Mouse (Mus musculus) intestine, embryonic 14.5 days (tissue): ENCODE results near the gene Ankrd33b. TPM values are rescaled to one million over a fixed set of nuclear protein-coding genes. Genes with fewer than 3 reads are reported as not detected.

ENCODE experiments used
- ATAC-seq: fragments of 200-750 bp; cut with Nextera tagmentation; replicated peaks from 2 replicates; pipeline ENCODE4 v1.8.0; 2017; ENCODE audit warnings: low read depth, moderate number of reproducible peaks, moderate TSS enrichment, moderate library complexity; ENCODE audit not compliant: low FRiP score, low TSS enrichment
- DNase-seq: peaks from one replicate; pipeline ENCODE4 v3.0.0-alpha.2; 2018; ENCODE audit warnings: low spot score
- H3K27ac ChIP-seq: fragments of 300-500 bp; sonication (generic); 2 replicates; pipeline ENCODE4 v1.5.1; 2014; ENCODE audit warnings: low read depth, mild to moderate bottlenecking, control low read depth
- H3K27me3 ChIP-seq: fragments of 300-500 bp; sonication (generic); replicated peaks from 2 replicates; pipeline ENCODE4 v1.6.1; 2014; ENCODE audit warnings: low read length, control low read depth; ENCODE audit not compliant: control insufficient read depth, insufficient read depth
- H3K36me3 ChIP-seq: fragments of 300-500 bp; sonication (generic); 2 replicates; pipeline ENCODE4 v1.6.1; 2014; ENCODE audit warnings: low read length, control low read depth; ENCODE audit not compliant: control insufficient read depth, insufficient read depth
- H3K4me1 ChIP-seq: fragments of 300-500 bp; sonication (generic); replicated peaks from 2 replicates; pipeline ENCODE4 v1.6.1; 2014; ENCODE audit warnings: low read length, control low read depth, mixed read lengths; ENCODE audit not compliant: control insufficient read depth, insufficient read depth
- H3K4me2 ChIP-seq: fragments of 300-500 bp; sonication (generic); 2 replicates; pipeline ENCODE4 v1.6.1; 2014; ENCODE audit warnings: low read length
- H3K4me3 ChIP-seq: fragments of 300-500 bp; sonication (generic); 2 replicates; pipeline ENCODE4 v1.5.1; 2014; ENCODE audit warnings: low read depth, low read length, control low read depth, mixed read lengths
- H3K9ac ChIP-seq: fragments of 300-500 bp; sonication (generic); 2 replicates; pipeline ENCODE4 v1.6.1; 2014; ENCODE audit warnings: mild to moderate bottlenecking, low read length
- H3K9me3 ChIP-seq: fragments of 300-500 bp; sonication (generic); 2 replicates; pipeline ENCODE4 v1.6.1; 2016; ENCODE audit warnings: low read length, control low read depth; ENCODE audit not compliant: control insufficient read depth
- WGBS: fragments of 180-500 bp; shearing (Covaris S2); extraction: QIAGEN DNeasy Blood & Tissue Kit; methylation state at CpG from one replicate; pipeline ENCODE4 v1.1.7; 2014; 5-methylcytosine and 5-hydroxymethylcytosine counted together
- polyA plus RNA-seq: library from polyadenylated mRNA; unstranded; fragments of >200 nt; fragmentation: Nextera tagmentation; extraction: Ambion mirVana; gene quantifications from 2 replicates; pipeline ENCODE4 v1.2.1, GENCODE M21; 2014

Ankrd33b gene
- polyA plus RNA-seq, 1 experiment from 2014 or later: 0.41 TPM

- Histone ChIP-seq H3K4me2 (no peak overlapping the region), H3K9ac (no peak overlapping the region), H3K36me3 (no peaks in the 10 kb centered on the region), H3K4me1 (no peaks in the 10 kb centered on the region), H3K27me3 (no peaks in the 10 kb centered on the region), H3K9me3 (no peaks in the 10 kb centered on the region), H3K4me3 (no peak overlapping the region), H3K27ac (no peak overlapping the region)
- WGBS: 63% methylated on average over 7 of the region's 7 CpGs
- DNase-seq: no peak
- ATAC-seq: no peak
These were observed 17.6 kb downstream of the Ankrd33b start for GRCm38 (mm10) chr15:31349810-31350341.

GRCm38 (mm10) chr15:31349046-31349445 lies 18.5 kb downstream of the Ankrd33b start:
- H3K4me3 ChIP-seq: no peak overlapping the region
- H3K9ac ChIP-seq: no peak overlapping the region
- no peaks in the 10 kb centered on the region for H3K9me3 ChIP-seq
- no peak overlapping the region for H3K27ac ChIP-seq
- H3K4me1 ChIP-seq: no peaks in the 10 kb centered on the region
- H3K4me2 ChIP-seq: no peak overlapping the region
- H3K27me3 ChIP-seq: no peaks in the 10 kb centered on the region
- DNase-seq: no peak
- 88% methylated on average over 5 of the region's 5 CpGs for WGBS
- no peaks in the 10 kb centered on the region for H3K36me3 ChIP-seq
- no peak for ATAC-seq

- ATAC-seq (no peak), DNase-seq (no peak)
- H3K27ac ChIP-seq: no peak overlapping the region
- no peaks in the 10 kb centered on the region for H3K36me3 ChIP-seq
- no peaks in the 10 kb centered on the region for H3K27me3 ChIP-seq
- no peaks in the 10 kb centered on the region for H3K4me1 ChIP-seq
- 85% methylated on average over 5 of the region's 5 CpGs for WGBS
- H3K4me3 ChIP-seq: no peak overlapping the region
- H3K9me3 ChIP-seq: no peaks in the 10 kb centered on the region
- no peak overlapping the region for H3K4me2 ChIP-seq
- H3K9ac ChIP-seq: no peak overlapping the region
These were observed 19.3 kb downstream of the Ankrd33b start for GRCm38 (mm10) chr15:31348241-31348640.

GRCm38 (mm10) chr15:31346508-31346907 lies 21.0 kb downstream of the Ankrd33b start:
- no peak for ATAC-seq
- 0 out of 2 replicates have a peak, but pooled peaks cover 3% of the 10 kb centered on the region for H3K4me1 ChIP-seq

GRCm38 (mm10) chr15:31345366-31345765 lies 22.2 kb downstream of the Ankrd33b start:
- H3K4me3 ChIP-seq: no peak overlapping the region
- no peaks in the 10 kb centered on the region for H3K27me3 ChIP-seq
- no peak overlapping the region for H3K27ac ChIP-seq
- H3K9ac ChIP-seq: no peak overlapping the region
- ATAC-seq: no peak
- DNase-seq: no peak
- whole genome bisulfite sequencing: 59% methylated on average over 9 of the region's 9 CpGs
- no peaks in the 10 kb centered on the region for H3K9me3 ChIP-seq
- no peak overlapping the region for H3K4me2 ChIP-seq
- 0 out of 2 replicates have a peak, but pooled peaks cover 3% of the 10 kb centered on the region for H3K4me1 ChIP-seq
- no peaks in the 10 kb centered on the region for H3K36me3 ChIP-seq

More at GRCm38 (mm10) chr15:31346508-31346907, 21.0 kb downstream of the Ankrd33b start:
- Histone ChIP-seq H3K36me3 (no peaks in the 10 kb centered on the region), H3K27ac (no peak overlapping the region), H3K9me3 (no peaks in the 10 kb centered on the region), H3K27me3 (no peaks in the 10 kb centered on the region), H3K4me2 (no peak overlapping the region), H3K9ac (no peak overlapping the region), H3K4me3 (no peak overlapping the region)
- DNase-seq: no peak
- WGBS: 74% methylated on average over 2 of the region's 2 CpGs

GRCm38 (mm10) chr15:31344811-31345211 lies 22.7 kb downstream of the Ankrd33b start:
- Histone ChIP-seq H3K9ac (no peak overlapping the region), H3K36me3 (no peaks in the 10 kb centered on the region), H3K27ac (no peak overlapping the region), H3K27me3 (no peaks in the 10 kb centered on the region), H3K4me2 (no peak overlapping the region), H3K4me1 (0 out of 2 replicates have a peak, but pooled peaks cover 3% of the 10 kb centered on the region), H3K4me3 (no peak overlapping the region), H3K9me3 (no peaks in the 10 kb centered on the region)
- no peak for DNase-seq
- ATAC-seq: no peak
- 75% methylated on average over 18 of the region's 18 CpGs for WGBS

GRCm38 (mm10) chr15:31343602-31344001 lies 23.9 kb downstream of the Ankrd33b start:
- no peak overlapping the region for H3K27ac ChIP-seq
- WGBS: 28% methylated on average over 6 of the region's 6 CpGs
- ATAC-seq: no peak

GRCm38 (mm10) chr15:31342496-31342901 lies 25.0 kb downstream of the Ankrd33b start:
- ATAC-seq: no peak
- DNase-seq: no peak
- WGBS: 36% methylated on average over 8 of the region's 8 CpGs
- Histone ChIP-seq H3K27ac (no peak overlapping the region), H3K9ac (no peak overlapping the region), H3K36me3 (no peaks in the 10 kb centered on the region), H3K4me1 (0 out of 2 replicates have a peak, but pooled peaks cover 3% of the 10 kb centered on the region), H3K4me2 (no peak overlapping the region), H3K4me3 (no peak overlapping the region), H3K27me3 (no peaks in the 10 kb centered on the region), H3K9me3 (no peaks in the 10 kb centered on the region)

More at GRCm38 (mm10) chr15:31343602-31344001, 23.9 kb downstream of the Ankrd33b start:
- H3K9me3 ChIP-seq: no peaks in the 10 kb centered on the region
- H3K27me3 ChIP-seq: no peaks in the 10 kb centered on the region
- no peak overlapping the region for H3K4me2 ChIP-seq
- DNase-seq: no peak
- no peak overlapping the region for H3K9ac ChIP-seq
- no peaks in the 10 kb centered on the region for H3K36me3 ChIP-seq
- 0 out of 2 replicates have a peak, but pooled peaks cover 3% of the 10 kb centered on the region for H3K4me1 ChIP-seq
- no peak overlapping the region for H3K4me3 ChIP-seq

- ATAC-seq (no peak), DNase-seq (no peak)
- H3K9me3 ChIP-seq: no peaks in the 10 kb centered on the region
- H3K36me3 ChIP-seq: no peaks in the 10 kb centered on the region
- WGBS: 35% methylated on average over 1 of the region's 1 CpGs
- no peak overlapping the region for H3K4me2 ChIP-seq
- 0 out of 2 replicates have a peak, but pooled peaks cover 3% of the 10 kb centered on the region for H3K4me1 ChIP-seq
- no peak overlapping the region for H3K4me3 ChIP-seq
- no peak overlapping the region for H3K27ac ChIP-seq
- H3K27me3 ChIP-seq: no peaks in the 10 kb centered on the region
- no peak overlapping the region for H3K9ac ChIP-seq
These were observed 25.5 kb downstream of the Ankrd33b start for GRCm38 (mm10) chr15:31342001-31342400.
